Mouse (Mus musculus): Measurements from ENCODE around the gene Aen. TPM values are rescaled to one million over a fixed set of nuclear protein-coding genes. Genes with fewer than 3 reads are reported as not detected.

Aen gene
- polyA plus RNA-seq, 1 experiment from 2014 or later, result 25.8 TPM

DNA sequence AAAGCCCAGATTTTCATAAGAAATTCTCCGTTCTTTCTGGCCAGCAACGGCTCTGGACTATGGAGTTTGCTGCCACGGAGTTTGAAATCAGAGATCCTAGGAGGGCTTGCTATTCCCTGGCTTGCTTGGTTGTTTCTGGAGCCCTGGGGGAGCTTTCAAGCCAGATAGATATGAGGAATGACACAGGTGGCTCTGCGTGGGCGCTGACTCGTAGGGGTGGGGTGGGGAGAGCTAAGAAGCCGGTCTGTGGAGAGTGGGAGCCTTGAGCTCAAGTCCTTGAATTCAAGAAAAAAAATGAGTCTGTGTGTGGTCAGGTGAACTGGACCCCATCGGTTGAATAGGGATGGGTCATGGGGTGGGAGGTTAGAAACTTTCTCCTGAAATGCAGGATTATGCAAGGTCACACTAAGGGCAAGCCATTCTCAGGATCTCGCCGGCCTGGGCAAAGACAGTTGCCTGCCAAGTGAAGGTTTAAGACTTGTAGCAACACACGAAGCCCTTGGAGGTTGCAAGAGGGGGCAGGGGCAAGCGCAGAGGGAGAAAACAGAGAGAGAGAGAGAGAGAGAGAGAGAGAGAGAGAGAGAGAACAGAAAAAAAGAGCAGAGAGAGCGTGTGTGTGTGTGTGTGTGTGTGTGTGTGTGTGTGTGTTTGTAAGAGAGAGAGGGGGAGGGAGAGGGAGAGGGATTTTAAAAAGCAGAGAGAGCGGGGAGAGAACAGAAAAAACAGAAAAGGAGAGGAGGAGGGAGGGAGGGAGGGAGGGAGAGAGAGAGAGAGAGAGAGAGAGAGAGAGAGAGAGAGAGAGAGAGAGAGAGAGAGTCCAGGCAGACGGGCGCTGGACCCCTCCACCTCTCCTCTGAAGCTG is 13.8 kb upstream of the Aen start:
- ATAC-seq (ENCODE audit: low FRiP score, low TSS enrichment) (no peak), DNase-seq (ENCODE audit: low spot score) (no peak)
- Histone ChIP-seq H3K36me3 (ENCODE audit: control insufficient read depth, insufficient read depth, low read length) (no peaks in the 10 kb centered on the region), H3K9ac (ENCODE audit: low read length) (no peak overlapping the region), H3K4me2 (replicated peaks; ENCODE audit: low read depth) (peak overlapping the region; percentile 29), H3K9me3 (ENCODE audit: control insufficient read depth, low read length) (no peaks in the 10 kb centered on the region), H3K4me1 (replicated peaks; ENCODE audit: control insufficient read depth, insufficient read depth) (no peaks in the 10 kb centered on the region), H3K27ac (replicated peaks) (no peak overlapping the region), H3K4me3 (ENCODE audit: low read depth, low read length) (no peak overlapping the region), H3K27me3 (ENCODE audit: control insufficient read depth, insufficient read depth, low read length) (no peaks in the 10 kb centered on the region; the same call in 1 of the 2 replicates)
- WGBS, result 18% methylated on average over 14 of the region's 16 CpGs
- TF ChIP-seq CTCF (IDR thresholded peaks at IDR 0.05; ENCODE audit: low read depth) (no peak), EP300 (optimal IDR thresholded peaks at IDR 0.05) (no peak)

GRCm38 (mm10) chr7:78882469-78882837 is 13.2 kb upstream of the Aen start:
- 2% methylated on average over 15 of the region's 23 CpGs for WGBS
- Histone ChIP-seq H3K9ac (ENCODE audit: low read length) (no peak overlapping the region), H3K36me3 (ENCODE audit: control insufficient read depth, insufficient read depth, low read length) (no peaks in the 10 kb centered on the region), H3K4me1 (replicated peaks; ENCODE audit: control insufficient read depth, insufficient read depth) (no peaks in the 10 kb centered on the region), H3K9me3 (ENCODE audit: control insufficient read depth, low read length) (no peaks in the 10 kb centered on the region), H3K27ac (replicated peaks) (no peak overlapping the region), H3K4me3 (ENCODE audit: low read depth, low read length) (0 out of 2 replicates have a peak overlapping the region, but pooled peaks have one; percentile 6), H3K4me2 (replicated peaks; ENCODE audit: low read depth) (peak overlapping the region; percentile 29), H3K27me3 (ENCODE audit: control insufficient read depth, insufficient read depth, low read length) (no peaks in the 10 kb centered on the region; the same call in 1 of the 2 replicates)
- DNase-seq (ENCODE audit: low spot score), result no peak
- TF ChIP-seq EP300 (optimal IDR thresholded peaks at IDR 0.05) (no peak), CTCF (IDR thresholded peaks at IDR 0.05; ENCODE audit: low read depth) (no peak)
- ATAC-seq (ENCODE audit: low FRiP score, low TSS enrichment), result peak; percentile 44; the same call in 1 of the 2 replicates

DNA sequence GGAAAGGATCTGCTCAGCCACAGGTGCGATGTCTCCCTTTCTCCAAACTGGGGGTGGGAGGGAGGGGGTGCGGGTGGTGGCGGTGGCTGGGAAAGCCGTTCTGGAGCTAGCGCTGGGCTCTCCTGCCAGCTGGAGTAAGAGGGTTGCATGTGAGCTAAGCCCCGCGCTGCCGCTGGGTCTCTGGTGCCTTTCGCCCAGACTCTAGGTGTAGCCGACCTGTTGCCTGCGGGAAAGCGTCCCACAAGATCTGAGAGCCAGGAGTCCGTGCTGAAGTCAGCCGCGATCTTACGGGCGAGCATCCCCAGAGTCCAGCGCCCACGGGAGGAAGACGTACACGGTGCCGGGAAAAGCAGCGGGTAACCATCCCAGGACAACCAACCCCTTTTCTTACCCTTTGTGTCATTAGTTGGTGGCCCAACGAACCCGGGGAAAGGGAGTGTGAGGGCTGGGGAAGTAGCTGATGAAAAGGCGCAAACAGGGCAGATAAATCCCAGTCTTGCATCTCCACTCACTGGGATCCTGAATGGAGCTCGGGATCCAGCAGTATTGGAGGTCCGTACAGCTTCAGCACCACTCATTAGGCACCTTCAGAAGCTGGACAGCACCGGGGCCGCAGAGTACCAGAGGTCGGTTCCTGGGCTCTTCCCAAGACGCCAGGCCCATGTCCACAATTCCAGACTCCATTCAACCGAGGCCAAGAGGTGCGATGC is 12.5 kb upstream of the Aen start:
- H3K4me3 ChIP-seq (ENCODE audit: low read depth, low read length), result peak overlapping the region; percentile 6; the same call in 1 of the 2 replicates
- H3K27me3 ChIP-seq (ENCODE audit: control insufficient read depth, insufficient read depth, low read length), result no peaks in the 10 kb centered on the region; the same call in 1 of the 2 replicates
- H3K4me1 ChIP-seq (replicated peaks; ENCODE audit: control insufficient read depth, insufficient read depth), result no peaks in the 10 kb centered on the region
- no peak for ATAC-seq (ENCODE audit: low FRiP score, low TSS enrichment)
- no peak overlapping the region; the same call in 1 of the 2 replicates for H3K9ac ChIP-seq (ENCODE audit: low read length)
- H3K9me3 ChIP-seq (ENCODE audit: control insufficient read depth, low read length), result no peaks in the 10 kb centered on the region
- WGBS, result 3% methylated on average over 34 of the region's 34 CpGs
- no peaks in the 10 kb centered on the region for H3K36me3 ChIP-seq (ENCODE audit: control insufficient read depth, insufficient read depth, low read length)
- no peak overlapping the region for H3K27ac ChIP-seq (replicated peaks)
- H3K4me2 ChIP-seq (replicated peaks; ENCODE audit: low read depth), result no peak overlapping the region
- no peak for DNase-seq (ENCODE audit: low spot score)
- TF ChIP-seq CTCF (IDR thresholded peaks at IDR 0.05; ENCODE audit: low read depth), result no peak
- TF ChIP-seq EP300 (optimal IDR thresholded peaks at IDR 0.05), result no peak

- H3K27me3 ChIP-seq (ENCODE audit: control insufficient read depth, insufficient read depth, low read length), result no peaks in the 10 kb centered on the region; the same call in 1 of the 2 replicates
These were observed 12.0 kb upstream of the Aen start for GRCm38 (mm10) chr7:78883726-78884060.

DNA sequence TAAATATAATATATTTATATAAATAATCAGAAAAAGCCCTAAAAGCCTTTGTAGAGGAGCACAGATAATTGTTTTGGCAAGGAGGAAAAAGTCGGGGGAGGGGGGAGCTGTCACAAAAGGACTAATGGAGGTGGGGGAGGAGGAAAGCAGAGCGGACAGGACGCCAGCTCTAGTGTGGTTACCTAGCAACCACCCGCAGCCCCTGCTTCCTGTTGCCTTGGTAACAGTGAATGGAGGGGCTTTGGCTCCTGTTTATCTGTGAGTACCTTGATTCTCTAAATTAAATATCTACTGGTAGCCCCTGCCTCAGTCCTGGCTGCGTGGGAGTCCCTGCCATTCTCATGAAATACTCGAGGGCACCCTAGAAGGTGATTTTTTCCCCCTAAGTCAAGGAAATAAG is 11.5 kb upstream of the Aen start:
- no peak overlapping the region for H3K4me2 ChIP-seq (replicated peaks; ENCODE audit: low read depth)
- no peaks in the 10 kb centered on the region for H3K9me3 ChIP-seq (ENCODE audit: control insufficient read depth, low read length)
- H3K4me3 ChIP-seq (ENCODE audit: low read depth, low read length), result no peak overlapping the region
- 12% methylated on average over 6 of the region's 6 CpGs for WGBS
- H3K9ac ChIP-seq (ENCODE audit: low read length), result no peak overlapping the region
- H3K36me3 ChIP-seq (ENCODE audit: control insufficient read depth, insufficient read depth, low read length), result no peaks in the 10 kb centered on the region
- H3K27me3 ChIP-seq (ENCODE audit: control insufficient read depth, insufficient read depth, low read length), result no peaks in the 10 kb centered on the region; the same call in 1 of the 2 replicates
- H3K27ac ChIP-seq (replicated peaks), result no peak overlapping the region
- TF ChIP-seq EP300 (optimal IDR thresholded peaks at IDR 0.05) (no peak), CTCF (IDR thresholded peaks at IDR 0.05; ENCODE audit: low read depth) (no peak)
- no peak for ATAC-seq (ENCODE audit: low FRiP score, low TSS enrichment)
- DNase-seq (ENCODE audit: low spot score), result no peak
- no peaks in the 10 kb centered on the region for H3K4me1 ChIP-seq (replicated peaks; ENCODE audit: control insufficient read depth, insufficient read depth)

More at GRCm38 (mm10) chr7:78883726-78884060, 12.0 kb upstream of the Aen start:
- DNase-seq (ENCODE audit: low spot score), result no peak
- WGBS, result 14% methylated on average over 8 of the region's 8 CpGs
- no peak for TF ChIP-seq EP300 (optimal IDR thresholded peaks at IDR 0.05)
- TF ChIP-seq CTCF (IDR thresholded peaks at IDR 0.05; ENCODE audit: low read depth), result no peak
- Histone ChIP-seq H3K27ac (replicated peaks) (no peak overlapping the region), H3K9ac (ENCODE audit: low read length) (no peak overlapping the region), H3K36me3 (ENCODE audit: control insufficient read depth, insufficient read depth, low read length) (no peaks in the 10 kb centered on the region), H3K4me2 (replicated peaks; ENCODE audit: low read depth) (no peak overlapping the region), H3K4me3 (ENCODE audit: low read depth, low read length) (no peak overlapping the region), H3K4me1 (replicated peaks; ENCODE audit: control insufficient read depth, insufficient read depth) (no peaks in the 10 kb centered on the region), H3K9me3 (ENCODE audit: control insufficient read depth, low read length) (no peaks in the 10 kb centered on the region)
- ATAC-seq (ENCODE audit: low FRiP score, low TSS enrichment), result no peak
